Mouse (Mus musculus) layer of hippocampus, postnatal 14 days (tissue): ENCODE results near the gene Spata3. TPM values are rescaled to one million over a fixed set of nuclear protein-coding genes. Genes with fewer than 3 reads are reported as not detected.

Experiments used
- DNase-seq, 2 experiments: peaks; one replicate each; pipeline ENCODE4 v3.0.0; 2021 to 2022; ENCODE audit warnings: low spot score in 2 of 2, mixed read lengths in 1 of 2
- total RNA-seq, 2 experiments: library from RNA; stranded (reverse); gene quantifications; 2 replicates each; pipeline ENCODE4 v1.2.3; 2021

Spata3 gene
- total RNA-seq, 2 experiments from 2014 or later = 0.95 to 1.1 TPM

GRCm38 (mm10) chr1:86021365-86021989 lies 4.9 kb downstream of the Spata3 start:
- DNase-seq = no peak

GRCm38 (mm10) chr1:86032273-86032987 lies 15.8 kb downstream of the Spata3 start:
- peak; percentile 50 to 83 for DNase-seq

- DNase-seq = no peak
Measured at GRCm38 (mm10) chr1:86038191-86038951, 21.8 kb downstream of the Spata3 start.

GRCm38 (mm10) chr1:86040131-86040530 lies 23.5 kb downstream of the Spata3 start:
- no peak for DNase-seq

- no peak for DNase-seq
Measured at GRCm38 (mm10) chr1:86040817-86041216, 24.2 kb downstream of the Spata3 start.

GRCm38 (mm10) chr1:86045056-86045455 lies 28.4 kb downstream of the Spata3 start:
- DNase-seq = no peak

GRCm38 (mm10) chr1:86045848-86046805 lies 29.5 kb downstream of the Spata3 start, which contains the start of gene 2810459M11Rik:
Gene 2810459M11Rik (plus strand): TSS chr1:86045863.
- peak in 1 of 2 experiments; percentile 38 for DNase-seq

GRCm38 (mm10) chr1:86046833-86047563 lies 30.4 kb downstream of the Spata3 start:
- no peak for DNase-seq

GRCm38 (mm10) chr1:86048231-86048630 lies 31.6 kb downstream of the Spata3 start:
- DNase-seq = no peak

- DNase-seq = no peak
Measured at GRCm38 (mm10) chr1:86048744-86049143, 32.1 kb downstream of the Spata3 start.

GRCm38 (mm10) chr1:86053198-86053921 lies 36.7 kb downstream of the Spata3 start:
- peak; percentile 87 to 93 for DNase-seq

- no peak for DNase-seq
Measured at GRCm38 (mm10) chr1:86054943-86055342, 38.3 kb downstream of the Spata3 start.

- DNase-seq = no peak
Measured at GRCm38 (mm10) chr1:86056284-86056683, 39.7 kb downstream of the Spata3 start.

- peak; percentile 94 to 96 for DNase-seq
Measured at GRCm38 (mm10) chr1:86058856-86059769, 42.5 kb downstream of the Spata3 start.

- no peak for DNase-seq
Measured at GRCm38 (mm10) chr1:86062523-86062922, 45.9 kb downstream of the Spata3 start.

- peak; percentile 88 to 92 for DNase-seq
Measured at GRCm38 (mm10) chr1:86064271-86064991, 47.8 kb downstream of the Spata3 start, which contains the start of gene Psmd1. Gene Psmd1 (plus strand): TSS chr1:86064387.

GRCm38 (mm10) chr1:86076565-86076964 lies 59.9 kb downstream of the Spata3 start:
- no peak for DNase-seq
